In genomic region chr9:121937451-121937864, GRCm38 (mm10) we compare ENCODE assay signal across 8 mouse cellular contexts. TPM values are rescaled to one million over a fixed set of nuclear protein-coding genes. Genes with fewer than 3 reads are reported as not detected.
DNase-seq lines count a peak whose midpoint lies in the region; ATAC-seq and TF ChIP-seq lines count a peak whose summit lies in the region.

No protein-coding gene starts in this region.

- H3K27me3 ChIP-seq in cerebellum, adult 2 months (ENCODE audit: control insufficient read depth, insufficient read depth, low read length): no peaks in the 10 kb centered on the region

- intact Hi-C loops in left cerebral cortex, postnatal 4 days (cut with DNase I): no loop called here

- no peak for TF ChIP-seq POLR2A in cerebellum, adult 2 months (IDR thresholded peaks at IDR 0.05; ENCODE audit: borderline replicate concordance, insufficient read depth, low read length)

- no peaks in the 10 kb centered on the region for H3K4me1 ChIP-seq in cerebellum, adult 2 months (ENCODE audit: control insufficient read depth, insufficient read depth, low read length)

- H3K27ac ChIP-seq in cerebellum, adult 2 months (ENCODE audit: insufficient read depth, low read length): 0 out of 2 replicates have a peak overlapping the region, but pooled peaks have one; percentile 19

- no peak for TF ChIP-seq CTCF in cerebellum, adult 2 months (IDR thresholded peaks at IDR 0.05; ENCODE audit: borderline replicate concordance, insufficient read depth, low read depth, low read length)

- ATAC-seq in hematopoietic stem cell, adult 5-6 weeks (replicated peaks in 1 of 2; ENCODE audit: insufficient read depth in 1 of 2, low FRiP score in 2 of 2, low TSS enrichment in 1 of 2, low read depth in 1 of 2, poor library complexity in 2 of 2, severe bottlenecking in 2 of 2): peak; percentile 25 to 32; a peak in 1 of 4 replicates
- peak; percentile 43 for ATAC-seq in megakaryocyte progenitor cell, adult 5-6 weeks (replicated peaks; ENCODE audit: poor library complexity)

- peak overlapping the region; percentile 70 for H3K4me3 ChIP-seq in cerebellum, adult 2 months (replicated peaks; ENCODE audit: insufficient read depth, low read depth, low read length)

- WGBS in cerebellum, adult 2 months: 40% methylated on average over 6 of the region's 6 CpGs

- peak; percentile 10 to 18 for DNase-seq in cerebellum, adult 2 months
- no peak for DNase-seq in cerebellum, postnatal 4 days (ENCODE audit: low spot score in 2 of 2)
- DNase-seq in CD4-positive, CD25-positive, alpha-beta regulatory T cell, adult 2 months (ENCODE audit: low read depth, low spot score): peak; percentile 41
- peak; percentile 64 for DNase-seq in thymus, postnatal 4 days
- DNase-seq in left cerebral cortex, postnatal 4 days: no peak
- DNase-seq in frontal cortex, postnatal 10 days (ENCODE audit: low spot score in 2 of 2): no peak

RNA-seq across cellular contexts. Expression of gene Fam198a, which starts 13.3 kb away (rescaled TPM):
- polyA plus RNA-seq in cerebellum, adult 2 months (2012; rRNA removed): 3.1 and 3.2 TPM in 2 replicates
- total RNA-seq in hematopoietic stem cell, adult 5-6 weeks (2017): 0.38 TPM in 1 of 2 replicates, not detected in the other
- total RNA-seq in megakaryocyte progenitor cell, adult 5-6 weeks (2015): 0.25 TPM in 1 of 2 replicates, not detected in the other
- total RNA-seq in megakaryocyte progenitor cell, adult 5-6 weeks (2017): 0.17 and 0.30 TPM in 2 replicates
- total RNA-seq in left cerebral cortex, postnatal 4 days (2021): 1 to 10 TPM; 3.1 to 3.5 TPM

RNA-seq across cellular contexts. Expression of gene Cyp8b1, which starts 21.4 kb away (rescaled TPM):
- not detected in 2 replicates for polyA plus RNA-seq in cerebellum, adult 2 months (2012; rRNA removed)
- total RNA-seq in hematopoietic stem cell, adult 5-6 weeks (2017): not detected in 2 replicates
- not detected in 2 replicates for total RNA-seq in megakaryocyte progenitor cell, adult 5-6 weeks (2015)
- total RNA-seq in megakaryocyte progenitor cell, adult 5-6 weeks (2017): not detected in 2 replicates
- total RNA-seq in left cerebral cortex, postnatal 4 days (2021): not detected

RNA-seq across cellular contexts. Expression of gene Ackr2, which starts 39.3 kb away (rescaled TPM):
- 0.05 and 0.16 TPM in 2 replicates for polyA plus RNA-seq in cerebellum, adult 2 months (2012; rRNA removed)
- total RNA-seq in hematopoietic stem cell, adult 5-6 weeks (2017): not detected in 2 replicates
- total RNA-seq in megakaryocyte progenitor cell, adult 5-6 weeks (2015): not detected in 2 replicates
- not detected in 2 replicates for total RNA-seq in megakaryocyte progenitor cell, adult 5-6 weeks (2017)
- 1 to 10 TPM; 1.7 to 4.3 TPM for total RNA-seq in left cerebral cortex, postnatal 4 days (2021)

RNA-seq across cellular contexts. Expression of gene Pomgnt2, which starts 59.5 kb away (rescaled TPM):
- polyA plus RNA-seq in cerebellum, adult 2 months (2012; rRNA removed): 41.0 and 43.5 TPM in 2 replicates
- total RNA-seq in hematopoietic stem cell, adult 5-6 weeks (2017): 10.9 and 17.5 TPM in 2 replicates
- 3.2 and 4.6 TPM in 2 replicates for total RNA-seq in megakaryocyte progenitor cell, adult 5-6 weeks (2015)
- total RNA-seq in megakaryocyte progenitor cell, adult 5-6 weeks (2017): 4.9 and 6.7 TPM in 2 replicates
- 10 to 100 TPM; 31.5 to 35.8 TPM for total RNA-seq in left cerebral cortex, postnatal 4 days (2021)

Comparison
In these comparisons a context has a peak if more than half of its experiments do, and no peak if none do; other contexts are left out.
1. DNase-seq: peak in cerebellum, adult 2 months (2 of 2), CD4-positive, CD25-positive, alpha-beta regulatory T cell, adult 2 months (single experiment) and thymus, postnatal 4 days (single experiment); none in cerebellum, postnatal 4 days (0 of 2), left cerebral cortex, postnatal 4 days (single experiment) and frontal cortex, postnatal 10 days (0 of 2).